Mouse (Mus musculus): ENCODE results near the gene Gopc.

The Gopc gene

DNA sequence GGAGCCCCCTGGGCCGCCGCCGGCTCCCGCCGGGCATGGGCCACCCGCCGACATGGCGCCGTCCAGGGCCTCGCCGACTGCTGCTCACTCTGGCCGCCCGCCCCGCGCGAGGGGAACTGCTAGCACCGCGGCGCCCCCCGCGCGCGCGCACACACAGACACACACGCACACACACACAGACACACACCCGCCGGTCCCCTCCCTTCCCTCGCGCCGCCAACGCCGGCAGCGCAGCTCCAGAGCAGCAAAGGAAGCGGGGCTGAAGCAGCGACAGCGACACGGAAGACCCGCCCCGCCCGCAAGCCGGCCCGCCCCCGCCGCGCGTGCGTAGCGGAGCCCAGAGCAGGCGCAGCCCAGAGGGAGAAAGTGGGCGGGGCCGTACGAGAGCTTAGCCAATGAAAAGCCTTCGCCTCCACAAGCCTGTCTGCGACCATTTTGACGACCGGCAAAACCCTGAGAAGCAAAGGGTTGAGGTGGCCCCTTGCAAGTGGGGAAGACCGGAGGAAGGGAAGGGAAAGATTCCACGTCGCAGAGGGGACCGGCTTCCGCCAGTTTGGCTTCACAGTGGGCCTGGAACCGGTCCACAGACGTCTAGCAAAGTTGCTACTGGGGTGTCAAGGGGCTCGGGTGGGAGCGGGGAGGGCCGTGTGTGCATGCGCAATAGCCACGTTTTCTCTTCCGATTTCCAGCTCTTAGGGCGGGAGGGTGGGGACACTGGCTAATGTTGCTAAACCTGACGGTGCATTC is at the start of gene Gopc:
Gene Gopc (minus strand): TSS at position 280 of the 747 bp plus-strand sequence.
- peak; percentile 98 for DNase-seq (ENCODE audit: low spot score in 2 of 2)

DNA sequence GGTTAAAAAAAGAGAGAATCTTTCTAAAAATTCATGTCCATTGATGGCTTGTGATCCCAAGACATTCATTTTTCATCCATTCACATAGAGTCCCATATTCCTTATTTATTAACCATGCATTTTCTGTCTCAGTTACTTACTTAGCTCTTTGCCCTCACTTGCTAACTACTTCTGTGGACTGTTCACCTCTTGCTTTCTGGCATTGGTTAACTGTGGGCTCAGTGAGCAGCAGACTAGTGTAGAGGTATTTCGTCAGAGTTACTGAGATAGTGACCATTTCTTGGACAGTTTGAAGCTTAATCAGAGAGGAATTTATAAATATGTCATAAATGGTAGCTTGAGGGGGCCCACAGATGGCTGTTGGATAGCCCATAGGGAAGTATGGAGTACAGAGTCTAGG is 49.0 kb upstream of the Gopc start:
- no peak for DNase-seq (ENCODE audit: low spot score in 2 of 2)

DNA sequence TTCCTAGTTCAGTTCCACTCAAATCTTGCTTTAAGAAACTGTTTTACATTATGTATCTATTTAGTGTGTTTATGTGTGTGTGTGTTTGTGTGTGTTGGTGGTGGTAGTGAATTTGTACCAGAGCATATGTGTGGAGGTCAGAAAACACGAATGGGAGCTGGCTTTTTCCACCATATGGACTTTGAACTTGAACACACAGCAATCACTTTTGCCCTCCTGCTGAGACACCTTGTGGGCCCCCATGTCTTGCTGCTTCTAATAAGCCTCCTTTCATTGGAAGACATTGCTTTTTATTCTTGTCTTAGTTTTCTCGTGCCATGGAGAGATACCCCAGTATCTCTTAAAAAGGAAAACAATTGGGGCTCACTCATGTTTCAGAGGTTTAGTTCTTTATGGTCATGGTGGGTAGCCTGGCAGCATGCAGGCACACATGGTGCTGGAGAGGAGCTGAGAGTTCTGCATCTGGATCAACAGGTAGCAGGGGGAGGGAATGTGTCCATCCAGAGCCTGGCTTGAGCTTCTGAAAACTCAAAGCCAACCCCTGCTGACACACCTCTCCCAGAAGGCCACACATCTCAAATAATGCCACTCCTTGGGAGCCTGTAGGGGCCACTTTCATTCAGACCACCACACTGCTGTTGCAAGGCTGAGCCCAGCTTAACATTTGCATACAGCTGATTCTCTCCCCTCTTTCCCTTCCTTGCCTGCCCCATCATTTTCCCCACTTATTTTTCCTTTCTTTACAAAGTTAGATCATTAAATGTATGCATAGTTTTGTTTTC is 45.9 kb upstream of the Gopc start:
- no peak for DNase-seq (ENCODE audit: low spot score in 2 of 2)

DNA sequence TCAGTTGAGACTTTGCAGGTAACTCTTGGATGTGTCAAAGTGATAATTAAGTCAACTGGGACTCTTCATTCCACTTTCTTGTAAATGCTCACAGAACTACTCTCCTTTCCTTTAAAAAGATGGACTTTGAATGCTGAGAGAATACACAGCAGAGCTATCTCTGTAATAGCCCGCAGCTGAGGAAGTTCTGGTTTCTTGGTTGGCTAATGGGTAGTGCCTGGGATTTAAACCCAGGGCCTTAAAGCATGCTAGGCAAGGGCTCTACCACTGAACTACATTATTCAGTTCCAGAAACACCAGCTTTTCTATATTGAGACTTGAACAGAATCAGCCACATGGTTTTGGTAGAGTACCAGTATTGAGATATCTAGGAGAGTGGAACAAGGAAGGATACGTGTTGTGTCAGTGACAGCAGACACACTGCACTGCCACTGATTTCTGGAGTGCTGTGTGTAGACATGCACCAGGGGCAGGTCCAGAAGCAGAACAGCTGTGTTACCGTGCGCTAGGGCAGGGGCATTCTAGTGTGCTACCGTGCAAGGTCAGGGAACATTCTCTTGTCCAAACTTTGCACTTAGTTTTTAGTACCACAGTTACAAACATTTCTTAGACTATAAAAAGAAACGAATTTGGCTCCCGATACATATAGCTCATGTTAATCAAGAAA is 44.5 kb upstream of the Gopc start:
- no peak for DNase-seq (ENCODE audit: low spot score in 2 of 2)

DNA sequence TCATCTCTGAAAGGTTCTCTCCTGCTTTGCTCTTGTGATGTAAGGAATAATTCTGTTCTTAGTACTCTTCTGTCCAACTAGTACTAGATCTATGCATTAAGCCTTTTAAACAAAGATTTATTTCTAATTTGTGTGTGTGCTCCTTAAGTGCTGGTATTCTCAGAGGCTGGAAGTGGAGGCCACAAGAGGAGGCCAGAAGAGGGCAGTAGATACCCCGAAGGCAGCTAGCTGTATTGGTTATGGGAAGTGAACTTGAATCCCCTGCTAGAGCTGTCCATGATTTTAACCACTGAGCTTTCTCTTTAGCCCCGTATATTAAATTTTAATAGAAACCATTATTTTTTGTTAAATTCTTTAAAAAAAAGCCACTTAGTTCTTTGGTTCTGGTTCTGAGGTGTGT is 41.2 kb upstream of the Gopc start:
- DNase-seq (ENCODE audit: low spot score in 2 of 2) = no peak

DNA sequence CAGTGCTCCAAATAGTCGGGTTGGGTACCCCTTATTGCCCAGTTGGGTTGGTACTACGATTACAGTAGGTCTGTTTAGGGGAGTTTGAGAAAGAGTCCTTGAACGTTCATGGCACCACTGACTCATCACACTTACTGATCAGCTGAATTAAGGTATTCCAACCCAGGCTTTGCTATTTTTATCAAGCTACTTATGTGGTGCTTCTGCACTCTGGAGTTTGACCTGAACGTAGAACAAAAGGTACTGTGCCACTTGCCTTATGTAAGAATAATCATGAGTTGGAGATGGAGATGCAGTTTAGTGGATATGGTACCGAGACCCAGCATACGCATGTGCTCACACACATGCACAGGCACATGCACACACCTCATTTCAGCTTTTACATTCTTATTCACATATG is 39.8 kb upstream of the Gopc start:
- DNase-seq (ENCODE audit: low spot score in 2 of 2) = no peak

DNA sequence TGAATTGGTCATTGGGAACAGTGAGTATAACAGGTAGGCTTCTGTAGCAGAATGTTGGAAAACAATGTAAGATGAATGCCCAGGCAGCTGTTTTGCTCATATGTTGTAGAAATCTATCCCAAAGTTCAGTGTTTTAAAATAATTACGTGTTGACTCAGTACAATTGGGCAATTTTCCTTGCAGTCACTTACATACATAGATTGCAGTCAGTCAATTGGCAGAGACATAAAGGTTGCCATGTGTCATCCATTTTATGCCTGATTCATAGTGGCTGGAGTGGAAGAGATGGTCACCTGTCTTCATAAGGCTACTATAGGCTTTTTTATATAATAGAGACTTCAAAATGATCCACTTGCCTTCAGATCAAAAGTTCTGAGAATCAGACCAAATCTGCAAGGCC is 38.6 kb upstream of the Gopc start:
- DNase-seq (ENCODE audit: low spot score in 2 of 2) = no peak

DNA sequence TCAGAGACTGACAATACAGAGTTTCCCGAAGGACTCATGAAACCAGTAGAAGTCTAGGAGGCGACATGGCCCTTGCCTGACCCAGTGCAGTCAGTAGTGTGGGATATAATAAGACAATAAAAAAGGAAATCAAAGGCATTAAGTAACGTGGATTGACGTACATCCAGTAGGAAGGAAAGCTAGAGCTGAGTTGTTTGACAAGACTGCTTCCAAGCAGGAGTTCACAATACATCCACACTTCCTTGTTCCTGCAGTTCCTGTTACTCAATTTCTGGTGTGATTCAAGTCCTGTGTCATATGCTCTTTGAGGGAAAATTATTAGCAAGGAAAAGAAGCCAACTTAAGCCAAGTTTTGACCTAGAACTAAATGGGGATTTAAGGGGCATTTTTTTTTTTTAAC is 37.5 kb upstream of the Gopc start:
- DNase-seq (ENCODE audit: low spot score in 2 of 2) = no peak

DNA sequence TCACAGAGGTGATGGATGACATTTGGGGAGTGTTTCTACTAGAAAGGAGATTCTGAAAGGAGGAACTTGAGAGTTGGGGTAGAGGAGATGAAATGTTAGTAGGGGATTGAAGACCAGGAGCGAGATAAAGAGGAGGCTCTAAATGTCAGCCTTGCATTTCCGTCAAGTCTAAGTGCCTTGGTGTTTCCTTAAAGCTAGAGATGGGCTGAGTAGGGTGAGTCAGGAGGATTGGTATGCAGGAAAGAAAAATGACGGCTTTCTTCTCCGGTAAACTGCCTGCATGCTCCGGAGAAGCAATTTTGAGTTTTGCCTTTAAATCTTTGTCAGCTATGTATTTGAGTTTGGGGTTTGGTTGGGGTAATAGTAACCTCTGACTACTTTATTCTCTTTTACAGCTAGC is 37.0 kb upstream of the Gopc start:
- DNase-seq (ENCODE audit: low spot score in 2 of 2) = no peak

DNA sequence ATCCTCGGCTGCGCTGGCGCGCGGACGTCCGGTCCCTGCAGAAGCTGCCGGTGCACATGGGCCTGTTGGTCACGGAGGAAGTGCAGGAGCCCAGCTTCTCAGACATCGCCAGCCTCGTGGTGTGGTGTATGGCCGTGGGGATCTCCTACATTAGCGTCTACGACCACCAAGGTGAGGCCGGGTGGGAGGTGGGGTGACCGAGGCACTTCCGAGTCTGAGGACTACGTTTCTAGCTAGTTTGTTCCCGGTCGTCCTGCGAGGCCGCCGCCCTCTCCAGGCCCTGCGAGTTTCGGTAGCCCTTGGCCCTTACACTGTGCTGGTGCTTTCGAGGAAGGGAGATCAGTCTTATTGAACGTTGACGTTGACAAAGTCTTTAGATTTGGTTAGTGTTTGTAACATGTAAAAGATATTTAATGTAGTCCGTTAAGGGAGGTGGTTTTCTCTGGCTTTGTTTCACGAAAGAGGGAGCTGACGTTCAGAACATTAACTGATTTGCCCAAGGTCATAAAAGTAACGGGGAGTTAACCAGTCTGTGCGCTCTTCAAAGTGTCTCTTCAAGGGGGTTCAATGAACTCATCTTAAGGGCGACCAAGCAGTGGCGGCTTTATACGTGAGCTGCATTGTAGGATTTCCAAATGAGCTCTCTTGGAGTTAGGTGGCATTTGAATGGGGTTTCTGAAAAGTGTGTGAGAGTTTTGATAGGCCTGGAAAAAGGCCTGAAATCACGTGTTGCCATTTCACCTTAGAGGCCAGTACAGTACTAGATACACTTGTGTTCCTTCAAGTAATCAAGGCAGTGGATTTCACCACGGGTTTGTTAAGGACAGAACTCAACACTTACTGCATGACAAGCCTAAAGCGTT is 36.3 kb upstream of the Gopc start:
- DNase-seq (ENCODE audit: low spot score in 2 of 2) = peak in 1 of 2 experiments; percentile 16

DNA sequence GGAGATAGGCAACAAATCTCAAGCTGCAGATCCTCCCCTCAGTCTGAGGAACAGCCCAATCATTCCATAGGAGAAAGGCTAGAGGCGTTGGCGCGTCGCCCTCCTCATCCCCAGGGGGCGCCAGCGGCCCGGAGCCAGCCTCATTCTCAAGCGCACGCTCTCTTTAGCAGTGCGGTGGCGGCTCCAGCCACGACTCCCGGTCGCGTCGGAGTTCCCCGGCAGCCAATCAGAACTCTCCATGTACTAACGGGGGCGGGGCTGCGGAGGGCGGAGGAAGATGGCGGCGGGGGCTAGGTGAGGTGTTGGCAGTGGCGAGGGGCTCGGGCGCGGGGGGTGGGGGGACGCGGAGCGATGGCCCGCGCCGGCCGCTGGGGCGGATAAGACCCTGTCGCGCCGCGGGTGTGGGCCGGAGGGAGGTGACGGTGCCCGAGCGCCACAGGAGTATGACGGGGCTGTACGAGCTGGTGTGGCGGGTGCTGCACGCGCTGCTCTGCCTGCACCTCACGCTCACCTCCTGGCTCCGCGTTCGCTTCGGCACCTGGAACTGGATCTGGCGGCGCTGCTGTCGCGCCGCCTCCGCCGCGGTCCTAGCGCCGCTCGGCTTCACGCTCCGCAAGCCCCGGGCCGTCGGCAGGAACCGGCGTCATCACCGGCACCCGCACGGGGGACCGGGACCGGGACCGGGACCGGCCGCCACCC is 35.5 kb upstream of the Gopc start, which contains the start of gene Nus1:
Gene Nus1 (plus strand): TSS at position 249 of the 699 bp plus-strand sequence.
- DNase-seq (ENCODE audit: low spot score in 2 of 2) = peak; percentile 97

DNA sequence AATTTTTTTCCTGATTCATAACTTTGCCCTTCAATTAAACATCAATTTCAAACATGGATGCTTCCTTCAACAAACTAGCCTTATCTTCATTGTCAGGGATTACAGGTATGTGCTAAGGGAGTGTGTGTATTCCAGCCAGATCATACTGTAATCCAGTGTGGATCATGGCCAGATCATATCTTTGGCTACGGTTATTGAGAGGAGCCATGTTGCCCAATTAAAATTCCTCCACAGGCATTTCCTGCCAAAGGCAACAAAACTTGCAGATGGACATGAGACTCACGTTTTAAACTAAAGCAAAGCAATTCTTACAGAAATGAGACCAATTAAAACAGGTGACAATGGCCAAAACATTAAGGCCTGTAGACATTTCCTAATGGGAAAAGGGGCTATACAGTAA is 34.5 kb upstream of the Gopc start:
- DNase-seq (ENCODE audit: low spot score in 2 of 2) = no peak

DNA sequence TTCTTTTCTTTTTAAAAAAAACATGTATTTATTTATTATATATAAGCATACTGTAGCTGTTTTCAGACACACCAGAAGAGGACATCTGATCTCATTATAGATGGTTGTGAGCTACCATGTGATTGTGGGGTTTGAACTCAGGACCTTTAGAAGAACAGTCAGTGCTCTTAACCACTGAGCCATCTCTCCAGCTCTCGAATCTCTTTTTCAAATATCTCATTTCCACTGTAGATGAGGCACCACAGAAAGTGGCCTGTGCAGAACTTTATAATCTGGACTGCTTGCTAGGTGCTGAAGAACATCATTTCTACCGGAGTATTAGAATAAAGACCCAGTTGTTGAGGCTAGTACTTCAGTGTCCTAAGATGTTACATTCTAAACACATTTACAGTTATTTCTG is 33.1 kb upstream of the Gopc start:
- no peak for DNase-seq (ENCODE audit: low spot score in 2 of 2)

DNA sequence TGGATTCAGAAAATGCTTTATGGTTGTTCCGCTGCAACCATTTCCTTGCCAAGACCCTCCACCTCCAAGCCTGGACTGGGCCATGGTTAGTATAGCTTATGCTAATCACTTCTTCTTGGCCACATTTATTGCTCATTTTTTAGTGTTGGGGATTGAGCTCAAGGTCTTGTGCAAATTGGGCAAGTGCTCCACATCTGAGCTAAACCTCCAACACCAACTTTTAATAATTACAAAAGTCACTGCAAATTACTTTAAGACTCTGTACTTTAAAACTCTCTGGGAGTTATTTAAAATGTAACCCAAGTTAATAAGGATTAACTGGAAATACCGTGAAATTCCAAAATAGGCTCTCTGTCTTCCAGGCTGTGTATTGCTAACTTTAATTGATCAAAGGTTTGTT is 25.6 kb upstream of the Gopc start:
- DNase-seq (ENCODE audit: low spot score in 2 of 2) = no peak

DNA sequence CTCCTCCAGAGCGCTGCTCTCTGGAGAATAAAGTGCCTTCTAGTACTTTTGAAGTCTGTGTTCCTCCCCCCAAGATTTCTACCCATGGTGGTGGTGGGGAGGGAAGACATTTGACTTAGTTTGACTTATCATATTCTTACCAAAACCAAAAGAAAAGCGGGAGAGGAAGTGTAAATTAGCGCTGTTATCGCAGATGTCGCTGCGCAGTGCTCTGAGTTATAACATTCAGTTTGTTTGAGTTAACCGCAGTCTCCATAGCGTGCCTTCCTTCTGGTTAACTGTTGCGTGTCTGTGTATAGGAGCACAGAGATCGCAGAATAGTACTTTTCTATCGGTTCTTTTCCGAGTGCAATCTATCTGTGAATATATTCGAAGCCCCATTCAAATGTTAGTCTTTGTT is 23.2 kb upstream of the Gopc start:
- no peak for DNase-seq (ENCODE audit: low spot score in 2 of 2)

DNA sequence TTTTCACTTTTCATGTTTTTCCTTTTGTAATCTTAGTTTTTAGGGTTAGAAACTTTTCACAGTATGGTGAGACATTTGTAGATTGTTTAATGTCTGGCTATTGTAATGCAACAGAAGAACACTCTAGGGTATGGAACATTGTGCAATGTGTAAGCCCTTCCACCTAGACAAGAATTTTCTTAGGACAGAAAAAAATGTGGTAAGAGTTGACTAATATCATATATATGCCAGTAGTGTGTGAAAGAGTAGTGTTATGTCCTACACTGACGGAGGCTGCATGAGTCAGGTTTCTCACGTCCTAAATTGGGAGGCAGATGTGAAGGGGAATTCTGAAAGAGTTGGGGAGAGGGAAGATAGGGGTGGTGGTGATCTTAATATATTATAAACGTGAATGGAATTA is 17.8 kb upstream of the Gopc start:
- no peak for DNase-seq (ENCODE audit: low spot score in 2 of 2)

DNA sequence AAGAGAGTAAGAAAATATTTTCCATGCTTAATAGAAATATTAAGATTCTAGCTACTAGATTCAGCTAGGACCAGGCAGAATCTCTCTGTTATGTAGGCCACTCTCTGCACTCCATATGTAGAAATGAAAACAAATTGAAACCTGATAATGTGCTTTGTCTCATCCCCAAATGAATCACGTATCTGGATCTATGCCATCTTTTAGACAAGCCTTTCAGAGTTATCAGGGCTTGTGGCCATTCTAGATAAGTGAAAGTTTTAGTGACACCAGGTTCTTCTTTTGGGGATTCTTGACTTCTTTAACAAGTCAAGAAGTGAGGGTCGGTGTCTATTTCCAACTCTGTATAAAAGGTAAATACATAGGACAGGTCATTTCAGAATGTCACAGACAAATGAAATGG is 16.8 kb upstream of the Gopc start:
- DNase-seq (ENCODE audit: low spot score in 2 of 2) = no peak

DNA sequence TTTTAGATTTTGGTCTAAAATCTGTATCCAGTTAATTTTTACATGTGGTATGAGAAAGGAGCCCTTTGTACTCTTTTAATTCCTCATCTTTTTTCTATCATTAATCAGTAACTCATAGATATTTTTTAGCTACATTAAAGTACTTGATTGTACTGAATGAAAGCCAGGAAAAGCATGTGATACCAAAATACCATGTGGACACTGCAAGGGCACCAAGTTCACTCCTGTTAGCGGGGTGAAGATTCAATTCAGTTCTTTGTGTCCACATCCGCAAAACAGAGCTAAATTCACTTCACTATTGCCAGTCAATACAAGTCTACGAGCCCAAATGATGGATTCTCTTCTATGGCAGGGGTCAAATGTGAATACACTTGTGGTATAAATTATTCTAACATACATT is 14.7 kb upstream of the Gopc start:
- no peak for DNase-seq (ENCODE audit: low spot score in 2 of 2)

DNA sequence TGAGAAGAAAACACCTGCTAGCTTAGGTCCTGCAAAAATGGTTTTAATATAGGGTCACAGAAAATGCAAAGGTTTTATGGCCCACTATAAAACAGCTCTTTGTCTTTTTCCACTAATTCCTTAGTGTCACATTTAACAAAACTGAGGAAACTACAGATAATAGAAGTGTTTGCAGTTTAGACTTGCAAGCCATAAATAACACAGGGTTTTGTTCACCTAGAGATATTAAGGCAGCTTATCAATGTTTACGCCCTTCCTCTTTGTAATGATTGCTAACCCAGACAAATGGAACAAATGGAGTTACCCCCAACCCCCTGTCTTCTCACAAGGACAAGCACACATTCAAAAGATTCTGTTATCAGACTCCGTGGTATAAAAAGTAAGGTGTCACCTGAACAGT is 9.3 kb upstream of the Gopc start:
- DNase-seq (ENCODE audit: low spot score in 2 of 2) = no peak

DNA sequence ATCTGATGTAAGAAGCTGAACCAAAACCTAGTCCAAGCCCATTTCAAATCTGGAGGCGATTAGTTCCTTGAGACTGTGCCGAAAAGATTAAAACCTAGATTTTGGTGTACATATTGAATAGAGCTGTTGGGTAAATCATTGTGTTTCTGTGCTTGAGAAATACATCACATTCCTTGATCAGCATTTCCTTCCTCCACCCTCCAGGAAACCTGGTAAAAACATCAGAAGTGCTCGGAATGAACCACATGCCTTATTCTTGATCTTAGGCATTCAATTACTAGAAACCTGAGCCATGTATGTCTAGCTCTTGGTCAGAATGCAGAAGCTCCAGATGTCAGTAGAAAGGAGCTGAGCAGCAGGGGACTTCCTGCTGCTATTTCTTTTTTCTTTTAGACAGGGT is 7.5 kb upstream of the Gopc start:
- no peak for DNase-seq (ENCODE audit: low spot score in 2 of 2)

DNA sequence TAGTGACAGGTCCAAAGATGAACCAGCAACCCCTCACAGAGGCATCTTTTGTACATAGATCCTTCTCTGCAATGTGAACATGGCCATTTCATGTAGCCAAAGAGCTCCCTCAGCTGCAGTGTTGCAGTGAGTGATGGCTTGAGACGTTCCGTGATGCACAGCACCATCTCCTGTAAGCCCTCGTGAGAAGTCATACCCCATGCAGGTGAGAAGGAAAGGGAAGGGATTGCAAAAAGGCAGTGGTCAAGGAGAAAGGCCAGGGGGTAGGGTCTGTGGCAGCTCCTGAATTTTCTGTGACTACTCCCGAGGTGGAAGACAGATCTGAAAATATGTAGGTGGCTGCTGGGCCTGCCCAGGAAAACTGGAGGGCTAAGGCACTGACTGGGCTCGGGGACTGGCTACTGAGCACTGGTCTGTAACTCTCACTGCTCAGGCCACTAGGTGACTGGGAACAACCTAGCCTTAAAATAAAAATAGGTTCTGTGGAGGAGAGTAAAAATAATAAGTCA is 7.1 kb upstream of the Gopc start, which contains the start of gene Nepn:
Gene Nepn (plus strand): TSS at position 51 of the 509 bp plus-strand sequence.
- no peak for DNase-seq (ENCODE audit: low spot score in 2 of 2)
